Mouse (Mus musculus): ENCODE results near the gene Selenoo. TPM values are rescaled to one million over a fixed set of nuclear protein-coding genes. Genes with fewer than 3 reads are reported as not detected.

Selenoo gene
- polyA plus RNA-seq, 1 experiment from 2014 or later: 12.6 TPM

DNA sequence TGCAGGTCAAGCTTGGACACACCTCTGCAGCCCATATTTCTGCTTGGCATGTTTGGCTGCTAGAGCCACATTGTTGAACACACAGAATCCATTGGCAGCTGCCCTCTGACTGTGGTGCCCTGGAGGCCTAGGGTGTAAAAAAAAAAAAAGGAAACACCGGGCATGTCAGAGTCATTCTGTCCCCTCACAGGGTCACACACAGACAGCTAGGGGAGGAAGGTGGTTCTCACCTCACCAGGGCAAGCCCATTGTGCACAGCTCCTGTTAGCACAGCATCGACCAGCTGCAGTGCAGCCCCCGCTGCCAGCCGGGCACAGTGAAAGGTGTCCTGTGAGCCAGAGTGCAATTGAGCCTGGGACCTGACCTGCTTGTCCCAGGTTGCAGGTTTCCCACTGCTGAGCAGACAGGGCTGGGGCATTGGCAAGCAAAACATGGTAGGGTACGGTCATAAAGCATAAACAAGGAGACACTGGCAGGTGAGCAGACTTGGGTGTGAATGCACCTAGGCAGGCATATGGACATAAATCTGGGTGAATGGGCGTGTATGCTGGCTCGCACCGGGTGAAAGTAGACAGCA, 38.6 kb downstream of the Selenoo start:
- ATAC-seq (replicated peaks; ENCODE audit: low FRiP score): no peak
- Histone ChIP-seq H3K4me3 (ENCODE audit: low read depth, low read length) (peak overlapping the region; percentile 70), H3K27ac (ENCODE audit: low read depth, low read length) (no peak overlapping the region), H3K36me3 (ENCODE audit: control insufficient read depth, insufficient read depth, low read length) (peaks cover 5% of the 10 kb centered on the region; the same call in 1 of the 2 replicates), H3K9ac (ENCODE audit: low read depth, low read length) (peak overlapping the region; percentile 81), H3K27me3 (replicated peaks; ENCODE audit: control insufficient read depth, insufficient read depth, low read length) (no peaks in the 10 kb centered on the region), H3K4me2 (peak overlapping the region; percentile 98), H3K9me3 (ENCODE audit: control insufficient read depth, low read length) (no peaks in the 10 kb centered on the region), H3K4me1 (replicated peaks; ENCODE audit: control insufficient read depth, insufficient read depth, low read length) (peaks cover 21% of the 10 kb centered on the region)
- 82% methylated on average over 8 of the region's 8 CpGs for WGBS
- no peak for DNase-seq (ENCODE audit: low spot score)

DNA sequence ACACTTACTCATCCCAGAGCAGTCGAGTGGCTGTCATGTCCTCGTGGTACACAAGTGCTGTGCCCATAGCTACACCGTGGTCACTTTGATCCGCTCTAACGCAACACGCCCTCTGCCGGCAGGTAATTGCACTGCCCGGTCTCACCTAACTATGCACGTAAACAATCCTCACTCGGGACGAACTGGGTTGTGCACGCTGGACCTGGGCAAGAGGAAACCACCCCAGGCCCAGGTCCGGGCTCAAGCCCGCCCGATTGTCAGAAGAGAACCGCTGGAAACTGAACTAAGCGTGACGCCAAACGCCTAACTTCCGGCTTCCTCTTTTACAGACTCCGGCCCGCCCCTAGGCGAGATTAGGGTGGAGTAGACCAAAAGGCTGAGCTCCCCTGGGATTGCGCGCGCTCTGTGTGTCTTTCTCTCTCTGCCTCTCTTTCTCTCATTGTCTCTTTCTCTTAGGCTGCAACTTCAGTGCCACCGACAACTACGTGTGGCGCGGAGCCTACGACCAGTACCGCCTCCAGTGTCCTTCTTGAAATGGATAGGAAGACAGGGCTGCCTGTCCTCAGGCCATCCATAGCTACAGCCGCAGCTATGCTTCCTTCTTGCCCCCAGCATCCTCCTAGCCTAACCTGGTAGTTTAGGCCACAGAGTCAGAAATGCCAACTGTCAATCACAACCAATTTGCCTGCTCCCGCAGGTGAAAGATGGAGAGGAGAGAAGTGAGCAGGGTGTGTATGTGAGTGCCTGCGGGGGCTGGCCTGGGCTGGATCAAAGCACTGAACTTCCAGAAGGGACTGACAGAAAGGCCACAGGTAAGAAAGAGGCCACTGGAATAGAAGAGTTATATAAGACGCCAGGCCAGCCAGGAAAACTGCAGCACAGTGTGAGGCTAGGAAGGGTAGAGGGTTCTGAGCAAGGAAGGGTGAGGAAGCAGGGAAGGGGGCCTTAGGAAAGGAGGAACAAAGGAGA, 39.8 kb downstream of the Selenoo start, which contains the start of gene Hdac10:
Gene Hdac10 (minus strand): TSS at position 319 of the 969 bp plus-strand sequence.
- DNase-seq (ENCODE audit: low spot score) (peak; percentile 82), ATAC-seq (replicated peaks; ENCODE audit: low FRiP score) (peak; percentile 86)
- 3% methylated on average over 36 of the region's 36 CpGs for WGBS
- Histone ChIP-seq H3K4me3 (ENCODE audit: low read depth, low read length) (peak within 1 kb of the TSS; percentile 70), H3K27ac (ENCODE audit: low read depth, low read length) (peak within 1 kb of the TSS; percentile 66), H3K27me3 (replicated peaks; ENCODE audit: control insufficient read depth, insufficient read depth, low read length) (no peaks in the 10 kb centered on the region), H3K4me2 (peak within 1 kb of the TSS; percentile 98), H3K9me3 (ENCODE audit: control insufficient read depth, low read length) (no peaks in the 10 kb centered on the region), H3K4me1 (replicated peaks; ENCODE audit: control insufficient read depth, insufficient read depth, low read length) (peaks cover 18% of the 10 kb centered on the region), H3K36me3 (ENCODE audit: control insufficient read depth, insufficient read depth, low read length) (peaks cover 5% of the 10 kb centered on the region; the same call in 1 of the 2 replicates), H3K9ac (ENCODE audit: low read depth, low read length) (peak within 1 kb of the TSS; percentile 81)

DNA sequence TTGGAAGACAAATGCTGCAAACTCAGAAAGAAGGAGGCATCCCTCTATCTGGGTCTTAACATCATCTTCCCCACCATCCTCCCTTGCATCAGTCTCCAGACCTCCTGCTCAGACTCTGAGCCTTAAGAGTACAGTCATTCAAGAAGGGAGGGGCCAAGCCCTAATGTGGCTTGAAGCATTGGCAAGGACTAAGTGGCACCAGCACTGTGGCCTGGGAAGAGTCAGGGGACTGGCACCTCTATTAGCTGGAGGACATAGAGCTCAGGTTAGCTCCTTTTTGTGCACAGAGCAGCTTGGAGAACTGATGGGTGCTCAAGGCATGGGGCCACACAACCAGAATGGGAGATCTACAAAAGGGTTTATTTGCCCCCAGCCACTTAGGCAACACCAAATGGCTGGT, 41.4 kb downstream of the Selenoo start:
- H3K27ac ChIP-seq (ENCODE audit: low read depth, low read length): no peak overlapping the region
- peaks cover 4% of the 10 kb centered on the region; the same call in 1 of the 2 replicates for H3K36me3 ChIP-seq (ENCODE audit: control insufficient read depth, insufficient read depth, low read length)
- H3K27me3 ChIP-seq (replicated peaks; ENCODE audit: control insufficient read depth, insufficient read depth, low read length): no peaks in the 10 kb centered on the region; the same call in 1 of the 2 replicates
- no peak overlapping the region for H3K4me3 ChIP-seq (ENCODE audit: low read depth, low read length)
- no peak for ATAC-seq (replicated peaks; ENCODE audit: low FRiP score)
- H3K9ac ChIP-seq (ENCODE audit: low read depth, low read length): no peak overlapping the region
- peaks cover 14% of the 10 kb centered on the region for H3K4me1 ChIP-seq (replicated peaks; ENCODE audit: control insufficient read depth, insufficient read depth, low read length)
- H3K9me3 ChIP-seq (ENCODE audit: control insufficient read depth, low read length): no peaks in the 10 kb centered on the region
- DNase-seq (ENCODE audit: low spot score): no peak
- H3K4me2 ChIP-seq: no peak overlapping the region

DNA sequence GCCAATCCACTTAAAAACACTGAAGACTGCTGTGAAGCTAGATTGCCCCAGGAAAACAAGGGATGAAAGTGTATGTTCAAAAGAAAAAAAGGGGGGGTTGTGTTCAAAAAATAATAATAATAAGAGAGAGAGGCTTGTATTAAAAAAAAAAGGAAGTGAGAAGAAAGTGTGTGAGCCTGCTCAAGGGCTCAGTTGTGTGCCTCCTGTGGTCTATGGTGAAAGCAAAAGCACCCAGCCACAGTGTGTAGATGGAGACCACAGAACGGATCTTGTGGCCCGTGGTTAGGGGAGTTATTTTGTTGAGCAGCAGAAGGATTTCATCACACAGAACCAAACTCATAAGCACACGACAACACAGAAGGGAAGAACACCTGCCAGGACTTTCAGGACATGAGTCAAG, 42.4 kb downstream of the Selenoo start:
- H3K27me3 ChIP-seq (replicated peaks; ENCODE audit: control insufficient read depth, insufficient read depth, low read length): peaks cover 2% of the 10 kb centered on the region
- no peak for ATAC-seq (replicated peaks; ENCODE audit: low FRiP score)
- H3K4me2 ChIP-seq: no peak overlapping the region

DNA sequence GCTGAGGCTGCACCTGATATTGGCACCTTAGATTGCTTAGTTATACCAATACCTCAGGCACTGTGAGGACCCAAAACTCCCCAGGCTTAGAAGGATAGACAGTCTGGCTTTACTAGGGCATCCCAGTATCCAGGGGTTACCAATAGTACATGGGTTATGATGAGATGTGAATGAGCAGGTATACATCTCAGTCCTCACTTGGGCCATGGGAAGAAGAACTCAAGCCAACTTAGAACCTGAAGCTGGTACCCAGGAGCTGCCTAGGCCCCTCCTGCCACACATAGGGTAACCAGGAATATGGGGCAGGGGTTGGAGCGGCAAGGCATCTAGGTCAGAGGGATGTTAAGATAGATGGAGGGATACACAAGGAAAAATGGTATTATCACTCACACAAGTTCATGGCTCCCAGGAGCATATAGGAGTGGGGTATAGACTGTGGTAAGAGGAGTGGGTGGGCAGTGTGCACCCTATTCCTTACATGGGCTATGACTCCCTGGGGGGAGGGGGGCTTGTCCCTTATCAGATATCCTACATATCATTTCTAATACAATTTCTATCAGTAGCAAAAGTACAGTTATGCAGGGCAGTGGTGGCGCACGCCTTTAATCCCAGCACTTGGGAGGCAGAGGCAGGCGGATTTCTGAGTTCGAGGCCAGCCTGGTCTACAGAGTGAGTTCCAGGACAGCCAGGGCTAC, 47.7 kb downstream of the Selenoo start:
- H3K27ac ChIP-seq (ENCODE audit: low read depth, low read length): no peak overlapping the region
- H3K9me3 ChIP-seq (ENCODE audit: control insufficient read depth, low read length): no peaks in the 10 kb centered on the region
- no peak overlapping the region for H3K9ac ChIP-seq (ENCODE audit: low read depth, low read length)
- no peak for ATAC-seq (replicated peaks; ENCODE audit: low FRiP score)
- H3K4me2 ChIP-seq: no peak overlapping the region
- peaks cover 5% of the 10 kb centered on the region for H3K4me1 ChIP-seq (replicated peaks; ENCODE audit: control insufficient read depth, insufficient read depth, low read length)
- H3K27me3 ChIP-seq (replicated peaks; ENCODE audit: control insufficient read depth, insufficient read depth, low read length): peaks cover 46% of the 10 kb centered on the region
- H3K4me3 ChIP-seq (ENCODE audit: low read depth, low read length): no peak overlapping the region
- H3K36me3 ChIP-seq (ENCODE audit: control insufficient read depth, insufficient read depth, low read length): no peaks in the 10 kb centered on the region
- WGBS: 88% methylated on average over 5 of the region's 5 CpGs
- no peak for DNase-seq (ENCODE audit: low spot score)

More for the DNA sequence above, 42.4 kb downstream of the Selenoo start:
- Histone ChIP-seq H3K4me1 (replicated peaks; ENCODE audit: control insufficient read depth, insufficient read depth, low read length) (peaks cover 14% of the 10 kb centered on the region), H3K27ac (ENCODE audit: low read depth, low read length) (no peak overlapping the region), H3K4me3 (ENCODE audit: low read depth, low read length) (no peak overlapping the region), H3K9me3 (ENCODE audit: control insufficient read depth, low read length) (no peaks in the 10 kb centered on the region), H3K9ac (ENCODE audit: low read depth, low read length) (no peak overlapping the region), H3K36me3 (ENCODE audit: control insufficient read depth, insufficient read depth, low read length) (no peaks in the 10 kb centered on the region)
- no peak for DNase-seq (ENCODE audit: low spot score)
- WGBS: 41% methylated on average over 3 of the region's 3 CpGs

DNA sequence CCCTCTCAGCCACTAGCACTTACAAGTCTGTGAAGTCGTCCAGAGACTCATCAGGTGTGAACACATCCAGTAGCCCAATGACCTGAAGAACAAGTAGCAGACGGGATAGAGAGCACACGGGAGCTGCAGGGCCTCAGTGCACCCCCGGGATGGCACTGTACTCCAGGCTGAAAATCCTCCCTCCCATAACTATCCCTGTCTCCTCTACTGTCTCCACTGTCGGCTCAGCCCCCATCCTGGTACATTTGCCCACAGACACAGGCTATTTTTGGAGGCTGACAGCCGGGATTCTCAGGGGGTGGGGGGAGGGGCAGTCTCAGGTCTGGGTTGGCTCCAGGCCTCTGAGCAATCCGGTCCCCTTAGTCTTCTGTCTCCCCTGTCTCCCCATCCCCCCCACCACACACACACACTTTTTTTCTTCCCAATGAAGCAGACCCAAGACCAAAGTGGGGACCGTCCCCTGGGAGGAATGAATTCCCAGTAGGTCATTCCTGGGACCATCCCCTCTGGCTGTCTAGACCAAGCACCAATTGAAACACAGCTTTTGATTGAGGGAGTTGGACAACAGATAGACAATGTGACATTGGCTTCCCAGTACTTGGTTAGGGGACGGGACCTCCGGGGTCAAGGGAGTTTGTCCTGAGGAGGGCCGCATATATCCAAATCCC, 48.6 kb downstream of the Selenoo start:
- DNase-seq (ENCODE audit: low spot score) (no peak), ATAC-seq (replicated peaks; ENCODE audit: low FRiP score) (no peak)
- H3K36me3 ChIP-seq (ENCODE audit: control insufficient read depth, insufficient read depth, low read length): no peaks in the 10 kb centered on the region
- H3K27ac ChIP-seq (ENCODE audit: low read depth, low read length): no peak overlapping the region
- H3K9me3 ChIP-seq (ENCODE audit: control insufficient read depth, low read length): no peaks in the 10 kb centered on the region
- H3K4me2 ChIP-seq: no peak overlapping the region
- 70% methylated on average over 11 of the region's 11 CpGs for WGBS
- no peak overlapping the region for H3K9ac ChIP-seq (ENCODE audit: low read depth, low read length)
- H3K4me3 ChIP-seq (ENCODE audit: low read depth, low read length): no peak overlapping the region
- H3K4me1 ChIP-seq (replicated peaks; ENCODE audit: control insufficient read depth, insufficient read depth, low read length): peaks cover 5% of the 10 kb centered on the region
- H3K27me3 ChIP-seq (replicated peaks; ENCODE audit: control insufficient read depth, insufficient read depth, low read length): peaks cover 56% of the 10 kb centered on the region

DNA sequence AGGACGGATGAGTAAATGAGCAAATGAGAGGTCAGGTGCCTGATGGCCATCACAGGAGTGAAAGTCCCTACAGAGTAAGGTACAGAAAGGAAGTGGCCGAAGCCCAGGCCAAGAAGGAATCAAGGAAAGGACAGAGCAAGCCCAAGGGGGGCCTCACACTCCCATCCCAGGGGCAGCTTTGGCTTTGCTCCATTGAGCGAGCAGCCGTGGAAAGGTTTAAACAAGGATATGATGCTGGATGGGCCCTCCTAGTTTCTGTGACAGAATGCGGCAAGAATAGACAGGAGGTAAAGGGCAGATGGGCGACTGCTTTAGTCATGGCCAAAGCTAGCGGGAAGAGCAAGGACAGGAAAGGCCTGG, 49.1 kb downstream of the Selenoo start:
- no peaks in the 10 kb centered on the region for H3K36me3 ChIP-seq (ENCODE audit: control insufficient read depth, insufficient read depth, low read length)
- peaks cover 61% of the 10 kb centered on the region for H3K27me3 ChIP-seq (replicated peaks; ENCODE audit: control insufficient read depth, insufficient read depth, low read length)
- no peak overlapping the region for H3K4me2 ChIP-seq
- WGBS: 78% methylated on average over 7 of the region's 7 CpGs
- H3K27ac ChIP-seq (ENCODE audit: low read depth, low read length): no peak overlapping the region
- H3K9me3 ChIP-seq (ENCODE audit: control insufficient read depth, low read length): no peaks in the 10 kb centered on the region
- H3K4me1 ChIP-seq (replicated peaks; ENCODE audit: control insufficient read depth, insufficient read depth, low read length): peaks cover 5% of the 10 kb centered on the region
- H3K4me3 ChIP-seq (ENCODE audit: low read depth, low read length): no peak overlapping the region
- no peak overlapping the region for H3K9ac ChIP-seq (ENCODE audit: low read depth, low read length)
- DNase-seq (ENCODE audit: low spot score): no peak
- no peak for ATAC-seq (replicated peaks; ENCODE audit: low FRiP score)

DNA sequence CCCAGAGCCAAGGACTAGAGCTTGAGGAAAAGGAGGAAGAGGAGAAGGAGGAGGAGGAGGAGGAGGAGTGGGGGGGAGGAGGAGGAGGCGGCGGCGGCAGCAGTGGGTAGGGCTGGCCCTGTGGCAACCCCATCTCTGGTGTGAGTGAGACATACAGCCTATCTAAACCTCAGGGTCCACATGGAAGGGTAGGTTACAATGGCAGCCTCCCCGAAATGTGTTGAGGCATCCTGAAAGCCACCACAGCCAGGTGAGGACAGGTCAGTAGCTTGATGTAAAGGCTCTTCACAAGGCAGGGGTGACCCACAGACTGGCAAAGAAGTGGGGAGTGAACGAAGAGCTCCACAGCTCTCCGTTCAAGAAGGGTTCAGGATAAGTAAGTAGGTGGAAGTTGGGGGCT, 49.6 kb downstream of the Selenoo start:
- no peak overlapping the region for H3K27ac ChIP-seq (ENCODE audit: low read depth, low read length)
- ATAC-seq (replicated peaks; ENCODE audit: low FRiP score): no peak
- no peak for DNase-seq (ENCODE audit: low spot score)
- H3K9ac ChIP-seq (ENCODE audit: low read depth, low read length): no peak overlapping the region
- H3K4me3 ChIP-seq (ENCODE audit: low read depth, low read length): no peak overlapping the region
- H3K27me3 ChIP-seq (replicated peaks; ENCODE audit: control insufficient read depth, insufficient read depth, low read length): peaks cover 65% of the 10 kb centered on the region
- H3K9me3 ChIP-seq (ENCODE audit: control insufficient read depth, low read length): no peaks in the 10 kb centered on the region
- H3K4me2 ChIP-seq: no peak overlapping the region
- peaks cover 5% of the 10 kb centered on the region for H3K4me1 ChIP-seq (replicated peaks; ENCODE audit: control insufficient read depth, insufficient read depth, low read length)
- no peaks in the 10 kb centered on the region for H3K36me3 ChIP-seq (ENCODE audit: control insufficient read depth, insufficient read depth, low read length)
- 78% methylated on average over 6 of the region's 6 CpGs for WGBS
